Mouse (Mus musculus) cerebellum, adult 18-20 months (tissue): Measurements from ENCODE around the gene 1700001C02Rik.
A peak's percentile ranks its signal among the peaks of the same experiment; 100 is the strongest.

ENCODE experiments used
- DNase-seq, 2 experiments: peaks; one replicate each; pipeline ENCODE4 v3.0.0; 2021

Gene 1700001C02Rik

GRCm38 (mm10) chr5:30496821-30497220, 31.0 kb downstream of the 1700001C02Rik start:
- DNase-seq, result no peak

- no peak for DNase-seq
Observed at GRCm38 (mm10) chr5:30497299-30497698, 31.5 kb downstream of the 1700001C02Rik start.

- DNase-seq, result no peak
Observed at GRCm38 (mm10) chr5:30513111-30513510, 47.3 kb downstream of the 1700001C02Rik start.

GRCm38 (mm10) chr5:30516376-30516775, 50.5 kb downstream of the 1700001C02Rik start:
- peak; percentile 77 to 83 for DNase-seq

- no peak for DNase-seq
Observed at GRCm38 (mm10) chr5:30518108-30518507, 52.3 kb downstream of the 1700001C02Rik start.

- DNase-seq, result no peak
Observed at GRCm38 (mm10) chr5:30518547-30518946, 52.7 kb downstream of the 1700001C02Rik start.

- no peak for DNase-seq
Observed at GRCm38 (mm10) chr5:30519494-30519893, 53.6 kb downstream of the 1700001C02Rik start.

- peak; percentile 12 to 20 for DNase-seq
Observed at GRCm38 (mm10) chr5:30520214-30520732, 54.4 kb downstream of the 1700001C02Rik start.

- no peak for DNase-seq
Observed at GRCm38 (mm10) chr5:30522406-30522805, 56.6 kb downstream of the 1700001C02Rik start.

- DNase-seq, result no peak
Observed at GRCm38 (mm10) chr5:30523131-30523530, 57.3 kb downstream of the 1700001C02Rik start.

- no peak for DNase-seq
Observed at GRCm38 (mm10) chr5:30524213-30524612, 58.4 kb downstream of the 1700001C02Rik start.

- no peak for DNase-seq
Observed at GRCm38 (mm10) chr5:30525920-30526836, 60.3 kb downstream of the 1700001C02Rik start.

GRCm38 (mm10) chr5:30527129-30527528, 61.3 kb downstream of the 1700001C02Rik start:
- no peak for DNase-seq

- DNase-seq, result no peak
Observed at GRCm38 (mm10) chr5:30528906-30529305, 63.1 kb downstream of the 1700001C02Rik start.
